9 mouse cellular contexts compared by ENCODE assay signal in the genomic region with DNA sequence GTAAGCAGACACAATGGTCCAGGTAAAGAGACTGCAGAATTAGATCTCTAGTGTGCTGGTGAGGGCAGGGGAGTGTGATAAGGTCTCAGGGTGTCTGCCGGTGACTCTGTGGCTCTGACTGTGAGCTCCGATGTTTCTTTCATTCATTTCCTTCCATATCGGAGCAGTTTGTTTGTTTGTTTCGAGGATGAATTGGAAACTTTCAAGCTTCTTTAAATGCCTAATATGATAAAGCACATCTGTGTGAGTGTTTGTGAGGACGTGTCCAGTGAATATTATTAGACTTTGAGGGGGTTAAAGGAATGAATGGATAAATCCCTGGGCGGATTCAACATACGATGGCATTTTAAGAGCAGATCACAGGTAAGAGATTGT. TPM values are rescaled to one million over a fixed set of nuclear protein-coding genes. Genes with fewer than 3 reads are reported as not detected.
DNase-seq lines count a peak whose midpoint lies in the region; ATAC-seq and TF ChIP-seq lines count a peak whose summit lies in the region.
"Had no signal": no experiment of that assay in that cellular context is flagged by ENCODE, and none has a peak within 500 bp of the region (broad histone marks: within the 10 kb centered on the region; RNA-seq: fewer than 3 reads in every experiment).

No protein-coding gene starts in this region.

- H3K4me2 ChIP-seq in intestine, embryonic 16.5 days (ENCODE audit: low read depth, low read length), result peak overlapping the region; percentile 54
- H3K4me2 ChIP-seq in neural tube, embryonic 14.5 days (ENCODE audit: low read depth, low read length), result peak overlapping the region; percentile 45

- H3K27me3 ChIP-seq in embryonic facial prominence, embryonic 10.5 days (replicated peaks; ENCODE audit: low read depth, poor library complexity, severe bottlenecking), result no peaks in the 10 kb centered on the region
- H3K27me3 ChIP-seq in intestine, embryonic 16.5 days (replicated peaks; ENCODE audit: control insufficient read depth, insufficient read depth, low read length), result no peaks in the 10 kb centered on the region
- H3K27me3 ChIP-seq in neural tube, embryonic 14.5 days (ENCODE audit: control insufficient read depth, insufficient read depth, low read length), result no peaks in the 10 kb centered on the region

- DNase-seq in lung, adult 2 months, result no peak
- no peak for DNase-seq in lung, postnatal 4 days
- DNase-seq in embryonic facial prominence, embryonic 10.5 days (ENCODE audit: low spot score), result no peak
- no peak for DNase-seq in adrenal gland, postnatal 25 days
- DNase-seq in B cell, adult 2 months, result no peak

- no peaks in the 10 kb centered on the region for H3K9me3 ChIP-seq in embryonic facial prominence, embryonic 10.5 days
- no peaks in the 10 kb centered on the region for H3K9me3 ChIP-seq in intestine, embryonic 16.5 days (ENCODE audit: control insufficient read depth, low read length)
- no peaks in the 10 kb centered on the region for H3K9me3 ChIP-seq in neural tube, embryonic 14.5 days (ENCODE audit: control insufficient read depth, low read length)

- H3K4me1 ChIP-seq in lung, adult 2 months (ENCODE audit: control insufficient read depth, insufficient read depth, low read length), result peaks cover 9% of the 10 kb centered on the region; the same call in 1 of the 2 replicates
- H3K4me1 ChIP-seq in embryonic facial prominence, embryonic 10.5 days, result peaks cover 19% of the 10 kb centered on the region
- H3K4me1 ChIP-seq in intestine, embryonic 16.5 days (ENCODE audit: control insufficient read depth, insufficient read depth, low read length), result peaks cover 10% of the 10 kb centered on the region; the same call in 1 of the 2 replicates
- peaks cover 7% of the 10 kb centered on the region; the same call in 1 of the 2 replicates for H3K4me1 ChIP-seq in neural tube, embryonic 14.5 days (ENCODE audit: control insufficient read depth, insufficient read depth, low read length)

- TF ChIP-seq POLR2A in lung, adult 2 months (IDR thresholded peaks at IDR 0.05; ENCODE audit: borderline replicate concordance, extremely low read depth, low read depth, low read length), result no peak

- no peak for TF ChIP-seq CTCF in lung, adult 2 months (IDR thresholded peaks at IDR 0.05; ENCODE audit: insufficient read depth, low read length)

- H3K9ac ChIP-seq in intestine, embryonic 16.5 days (ENCODE audit: low read depth, low read length), result peak overlapping the region; percentile 68
- H3K9ac ChIP-seq in neural tube, embryonic 14.5 days (replicated peaks; ENCODE audit: low read depth, low read length), result peak overlapping the region; percentile 53

- no peak for ATAC-seq in intestine, embryonic 16.5 days
- no peak for ATAC-seq in neural tube, embryonic 14.5 days (ENCODE audit: low read depth)
- ATAC-seq in CD4-positive, CD25-positive, alpha-beta regulatory T cell, adult 4 months, result no peak

- WGBS in lung, adult 2 months, result 14% methylated on average over 7 of the region's 7 CpGs
- 25% methylated on average over 7 of the region's 7 CpGs for WGBS in embryonic facial prominence, embryonic 10.5 days
- WGBS in intestine, embryonic 16.5 days, result 22% methylated on average over 7 of the region's 7 CpGs
- WGBS in neural tube, embryonic 14.5 days, result 22% methylated on average over 7 of the region's 7 CpGs

- H3K36me3 ChIP-seq in embryonic facial prominence, embryonic 10.5 days (replicated peaks), result no peaks in the 10 kb centered on the region
- no peaks in the 10 kb centered on the region for H3K36me3 ChIP-seq in intestine, embryonic 16.5 days (ENCODE audit: control insufficient read depth, insufficient read depth, low read length)
- H3K36me3 ChIP-seq in neural tube, embryonic 14.5 days (ENCODE audit: control insufficient read depth, insufficient read depth, low read length), result no peaks in the 10 kb centered on the region

- H3K4me3 ChIP-seq in lung, adult 2 months (replicated peaks; ENCODE audit: extremely low read depth, low read depth, low read length), result peak overlapping the region; percentile 44
- peak overlapping the region; percentile 68 for H3K4me3 ChIP-seq in embryonic facial prominence, embryonic 10.5 days
- peak overlapping the region; percentile 65 for H3K4me3 ChIP-seq in intestine, embryonic 16.5 days (ENCODE audit: low read length)
- H3K4me3 ChIP-seq in neural tube, embryonic 14.5 days (ENCODE audit: low read depth, low read length), result peak overlapping the region; percentile 53

- H3K27ac ChIP-seq in embryonic facial prominence, embryonic 10.5 days (replicated peaks), result peak overlapping the region; percentile 85
- no peak overlapping the region for H3K27ac ChIP-seq in intestine, embryonic 16.5 days (ENCODE audit: low read length)
- peak overlapping the region; percentile 81 for H3K27ac ChIP-seq in neural tube, embryonic 14.5 days (ENCODE audit: low read depth, low read length)

RNA-seq across cellular contexts. Expression of a gene that starts 10.9 kb away (rescaled TPM):
- polyA plus RNA-seq in lung, adult 2 months (2012; rRNA removed), result 1.8 and 2.6 TPM in 2 replicates
- not detected in 2 replicates for polyA plus RNA-seq in embryonic facial prominence, embryonic 10.5 days (2016; fragmentation: Nextera tagmentation; extraction: Ambion mirVana)
- 0.13 and 0.38 TPM in 2 replicates for polyA plus RNA-seq in intestine, embryonic 16.5 days (2015; fragmentation: Nextera tagmentation; extraction: Ambion mirVana)
- not detected in 2 replicates for polyA plus RNA-seq in neural tube, embryonic 14.5 days (2014; fragmentation: Nextera tagmentation; extraction: Ambion mirVana)
- total RNA-seq in adrenal gland, postnatal 25 days (2021), result not detected in 2 replicates
- 1 to 10 TPM; 2.5 to 3.5 TPM for polyA plus RNA-seq in CD4-positive, CD25-positive, alpha-beta regulatory T cell, adult 4 months (2017; shearing (Covaris generic))

RNA-seq across cellular contexts. Expression of a gene that starts 26.2 kb away (rescaled TPM):
- polyA plus RNA-seq in lung, adult 2 months (2012; rRNA removed), result 0.41 TPM in 1 of 2 replicates, not detected in the other
- not detected in 2 replicates for polyA plus RNA-seq in embryonic facial prominence, embryonic 10.5 days (2016; fragmentation: Nextera tagmentation; extraction: Ambion mirVana)
- polyA plus RNA-seq in intestine, embryonic 16.5 days (2015; fragmentation: Nextera tagmentation; extraction: Ambion mirVana), result 0.38 TPM in 1 of 2 replicates, not detected in the other
- not detected in 2 replicates for polyA plus RNA-seq in neural tube, embryonic 14.5 days (2014; fragmentation: Nextera tagmentation; extraction: Ambion mirVana)
- total RNA-seq in adrenal gland, postnatal 25 days (2021), result not detected in 2 replicates
- polyA plus RNA-seq in CD4-positive, CD25-positive, alpha-beta regulatory T cell, adult 4 months (2017; shearing (Covaris generic)), result not detected

RNA-seq across cellular contexts. Expression of a gene that starts 26.2 kb away (rescaled TPM):
- polyA plus RNA-seq in lung, adult 2 months (2012; rRNA removed), result 2.4 and 2.7 TPM in 2 replicates
- polyA plus RNA-seq in embryonic facial prominence, embryonic 10.5 days (2016; fragmentation: Nextera tagmentation; extraction: Ambion mirVana), result not detected in 2 replicates
- polyA plus RNA-seq in intestine, embryonic 16.5 days (2015; fragmentation: Nextera tagmentation; extraction: Ambion mirVana), result 1.1 and 1.4 TPM in 2 replicates
- not detected in 2 replicates for polyA plus RNA-seq in neural tube, embryonic 14.5 days (2014; fragmentation: Nextera tagmentation; extraction: Ambion mirVana)
- total RNA-seq in adrenal gland, postnatal 25 days (2021), result not detected in 2 replicates
- not detected for polyA plus RNA-seq in CD4-positive, CD25-positive, alpha-beta regulatory T cell, adult 4 months (2017; shearing (Covaris generic))
- total RNA-seq: common myeloid progenitor, adult 5-6 weeks had no signal
